Mouse (Mus musculus) liver, postnatal 0 days (tissue): ENCODE measurements at regions not wholly inside any gene's neighbourhood (a gene's known extent, or its start where the extent isn't known, plus 50 kb on each side); places are given as distances from the start of the nearest gene placed in this dataset.
A peak's percentile ranks its signal among the peaks of the same experiment; 100 is the strongest.

Experiments
- ATAC-seq: fragments of 200-750 bp; cut with Nextera tagmentation; 2 replicates; pipeline ENCODE4 v1.8.0; 2017; ENCODE audit warnings: mild to moderate bottlenecking, moderate library complexity
- DNase-seq: peaks from one replicate; pipeline ENCODE4 v3.0.0-alpha.2; 2016
- H3K27ac ChIP-seq: fragments of 300-500 bp; sonication (generic); 2 replicates; pipeline ENCODE4 v1.5.1; 2014; ENCODE audit warnings: antibody characterized with exemption, moderate library complexity, mild to moderate bottlenecking, low read depth
- H3K27me3 ChIP-seq: fragments of 300-500 bp; sonication (generic); 2 replicates; pipeline ENCODE4 v1.6.1; 2014; ENCODE audit warnings: low read length, control low read depth, mixed read lengths; ENCODE audit not compliant: insufficient read depth
- H3K36me3 ChIP-seq: fragments of 300-500 bp; sonication (generic); replicated peaks from 2 replicates; pipeline ENCODE4 v1.6.1; 2014; ENCODE audit warnings: mild to moderate bottlenecking, control low read depth, low read length, moderate library complexity, mixed read lengths; ENCODE audit not compliant: insufficient read depth
- H3K4me1 ChIP-seq: fragments of 300-500 bp; sonication (generic); 2 replicates; pipeline ENCODE4 v1.6.1; 2014; ENCODE audit warnings: antibody characterized with exemption, mild to moderate bottlenecking, control low read depth; ENCODE audit not compliant: insufficient read depth
- H3K4me2 ChIP-seq: fragments of 300-500 bp; sonication (generic); 2 replicates; pipeline ENCODE4 v1.6.1; 2014; ENCODE audit warnings: low read depth, mild to moderate bottlenecking, low read length, moderate library complexity, mixed read lengths
- H3K4me3 ChIP-seq: fragments of 300-500 bp; sonication (generic); 2 replicates; pipeline ENCODE4 v1.5.1; 2014; ENCODE audit warnings: low read depth, low read length
- H3K9ac ChIP-seq: fragments of 300-500 bp; sonication (generic); replicated peaks from 2 replicates; pipeline ENCODE4 v1.6.1; 2014; ENCODE audit warnings: mild to moderate bottlenecking, moderate library complexity
- H3K9me3 ChIP-seq: fragments of 300-500 bp; sonication (generic); 2 replicates; pipeline ENCODE4 v1.6.1; 2016; ENCODE audit warnings: mild to moderate bottlenecking, control low read depth, low read length, mixed read lengths
- CTCF ChIP-seq: sonication (generic); IDR thresholded peaks from 2 replicates; pipeline ENCODE4 v1.5.1; 2016; ENCODE audit warnings: antibody characterized with exemption, low read depth
- EP300 ChIP-seq: IDR thresholded peaks from 2 replicates; pipeline ENCODE4 v1.6.1; 2016; ENCODE audit warnings: antibody characterized with exemption, low read depth, mild to moderate bottlenecking
- WGBS: fragments of 180-500 bp; shearing (Covaris S2); extraction: QIAGEN DNeasy Blood & Tissue Kit; methylation state at CpG from one replicate; pipeline ENCODE4 v1.1.7; 2014; ENCODE audit not compliant: insufficient replicate concordance; 5-methylcytosine and 5-hydroxymethylcytosine counted together

- Histone ChIP-seq H3K9ac (no peak overlapping the region), H3K4me1 (0 out of 2 replicates have a peak, but pooled peaks cover 2% of the 10 kb centered on the region), H3K36me3 (no peaks in the 10 kb centered on the region), H3K9me3 (no peaks in the 10 kb centered on the region), H3K4me2 (no peak overlapping the region), H3K27ac (peak overlapping the region; percentile 26; the same call in 1 of the 2 replicates), H3K27me3 (no peaks in the 10 kb centered on the region), H3K4me3 (no peak overlapping the region)
- 82% methylated on average over 9 of the region's 9 CpGs for WGBS
- TF ChIP-seq CTCF (no peak), EP300 (no peak)
- DNase-seq (no peak), ATAC-seq (no peak)
Observed at GRCm38 (mm10) chr8:126528434-126529080, 53.7 kb upstream of the Tarbp1 start.

GRCm38 (mm10) chr8:126526864-126527571 lies 52.2 kb upstream of the Tarbp1 start:
- WGBS = 42% methylated on average over 14 of the region's 14 CpGs
- Histone ChIP-seq H3K27ac (peak overlapping the region; percentile 65), H3K9me3 (no peaks in the 10 kb centered on the region), H3K4me1 (0 out of 2 replicates have a peak, but pooled peaks cover 2% of the 10 kb centered on the region), H3K27me3 (no peaks in the 10 kb centered on the region), H3K9ac (no peak overlapping the region), H3K4me2 (no peak overlapping the region), H3K36me3 (no peaks in the 10 kb centered on the region), H3K4me3 (no peak overlapping the region)
- no peak for TF ChIP-seq EP300
- no peak for TF ChIP-seq CTCF
- ATAC-seq (peak; percentile 72), DNase-seq (peak; percentile 33)

- DNase-seq = no peak
- Histone ChIP-seq H3K36me3 (no peaks in the 10 kb centered on the region), H3K9me3 (no peaks in the 10 kb centered on the region), H3K4me1 (0 out of 2 replicates have a peak, but pooled peaks cover 2% of the 10 kb centered on the region), H3K27me3 (no peaks in the 10 kb centered on the region), H3K9ac (no peak overlapping the region), H3K27ac (0 out of 2 replicates have a peak overlapping the region, but pooled peaks have one; percentile 18), H3K4me2 (no peak overlapping the region), H3K4me3 (no peak overlapping the region)
- WGBS = 68% methylated on average over 1 of the region's 1 CpGs
- ATAC-seq = no peak
- TF ChIP-seq CTCF (no peak), EP300 (no peak)
Observed at GRCm38 (mm10) chr8:126525575-126525974, 50.7 kb upstream of the Tarbp1 start.
